Mouse (Mus musculus): ENCODE measurements around the gene Scarb1.
A peak's percentile ranks its signal among the peaks of the same experiment; 100 is the strongest.

- TF ChIP-seq CTCF (IDR thresholded peaks at IDR 0.05; ENCODE audit: low read depth, low read length) (peak; percentile 93), POLR2A (IDR thresholded peaks at IDR 0.05; ENCODE audit: insufficient read depth, low read length) (no peak), EP300 (IDR thresholded peaks at IDR 0.05; ENCODE audit: insufficient read depth, low read depth, low read length) (no peak)
Measured at GRCm38 (mm10) chr5:125271531-125272203, 69.2 kb downstream of the Scarb1 start.
